Mouse (Mus musculus) natural killer cell, adult 2 months (primary cell): ENCODE measurements around the gene Tmem8.
A peak's percentile ranks its signal among the peaks of the same experiment; 100 is the strongest.

ENCODE experiments used
- DNase-seq, 2 experiments: peaks; one replicate each; pipeline ENCODE4 v3.0.0; 2022; ENCODE audit warnings: low spot score in 2 of 2

Tmem8 gene

DNA sequence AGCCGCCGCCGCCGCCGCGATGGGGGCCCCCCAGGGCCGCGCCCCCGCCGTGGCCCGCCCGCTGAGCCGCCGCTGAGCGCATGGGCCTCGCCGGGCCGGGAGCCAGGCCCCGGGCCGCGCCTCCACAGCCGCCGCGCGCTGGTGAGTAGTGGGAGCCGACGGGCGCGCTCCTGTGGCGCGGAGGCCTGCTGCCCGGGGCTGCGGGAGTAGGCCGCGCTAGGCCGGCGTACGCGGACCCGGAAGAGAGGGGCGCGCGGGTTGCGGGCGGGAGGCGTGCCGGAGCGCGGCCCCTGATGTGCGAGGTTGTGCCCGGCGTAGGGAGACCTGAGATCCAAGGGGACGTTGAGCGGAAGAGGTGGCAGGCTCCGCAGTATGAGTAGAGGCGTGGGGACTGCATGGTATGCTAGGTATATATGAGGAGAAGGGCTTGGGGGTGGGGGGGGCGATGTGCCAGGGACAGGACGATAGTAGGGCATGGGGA is 25.8 kb downstream of the Tmem8 start:
- no peak for DNase-seq

GRCm38 (mm10) chr17:26142796-26143195 is 29.7 kb downstream of the Tmem8 start:
- DNase-seq: no peak

DNA sequence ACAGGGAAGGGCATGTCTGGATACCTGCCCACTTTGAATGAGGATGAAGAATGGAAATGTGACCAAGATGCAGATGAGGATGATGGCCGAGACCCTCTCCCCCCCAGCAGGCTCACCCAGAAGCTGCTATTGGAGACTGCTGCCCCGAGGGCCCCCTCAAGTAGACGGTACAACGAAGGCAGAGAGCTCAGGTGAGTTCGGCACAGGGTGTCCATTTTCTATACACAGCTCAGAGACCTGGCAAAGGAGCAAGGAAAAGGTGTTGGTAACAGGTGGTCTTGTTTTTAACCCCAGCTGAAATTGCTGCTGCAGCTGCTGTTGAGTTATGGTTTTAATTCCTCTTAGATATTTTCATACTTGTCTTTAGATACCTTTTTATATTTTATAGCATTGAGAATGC is 30.3 kb downstream of the Tmem8 start:
- no peak for DNase-seq

DNA sequence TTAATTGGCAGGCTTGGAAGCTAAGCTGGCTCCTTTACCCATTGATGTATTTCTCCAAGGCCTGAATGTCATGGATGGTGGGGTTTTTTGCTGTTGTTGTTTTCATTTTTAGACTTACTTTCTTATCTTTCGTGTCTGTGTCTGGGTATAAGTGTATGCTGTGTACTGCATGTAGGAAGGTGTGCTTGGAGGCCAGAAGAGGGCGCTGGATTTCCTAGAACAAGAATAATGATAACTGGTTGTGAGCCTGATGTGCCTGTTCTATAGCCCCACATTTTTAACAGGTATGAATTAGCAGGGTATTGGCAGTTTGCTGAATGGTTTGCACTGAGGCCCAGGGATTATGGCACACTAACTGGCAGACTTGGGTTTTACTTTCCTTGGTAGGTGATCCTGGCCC is 36.0 kb downstream of the Tmem8 start:
- DNase-seq: no peak

DNA sequence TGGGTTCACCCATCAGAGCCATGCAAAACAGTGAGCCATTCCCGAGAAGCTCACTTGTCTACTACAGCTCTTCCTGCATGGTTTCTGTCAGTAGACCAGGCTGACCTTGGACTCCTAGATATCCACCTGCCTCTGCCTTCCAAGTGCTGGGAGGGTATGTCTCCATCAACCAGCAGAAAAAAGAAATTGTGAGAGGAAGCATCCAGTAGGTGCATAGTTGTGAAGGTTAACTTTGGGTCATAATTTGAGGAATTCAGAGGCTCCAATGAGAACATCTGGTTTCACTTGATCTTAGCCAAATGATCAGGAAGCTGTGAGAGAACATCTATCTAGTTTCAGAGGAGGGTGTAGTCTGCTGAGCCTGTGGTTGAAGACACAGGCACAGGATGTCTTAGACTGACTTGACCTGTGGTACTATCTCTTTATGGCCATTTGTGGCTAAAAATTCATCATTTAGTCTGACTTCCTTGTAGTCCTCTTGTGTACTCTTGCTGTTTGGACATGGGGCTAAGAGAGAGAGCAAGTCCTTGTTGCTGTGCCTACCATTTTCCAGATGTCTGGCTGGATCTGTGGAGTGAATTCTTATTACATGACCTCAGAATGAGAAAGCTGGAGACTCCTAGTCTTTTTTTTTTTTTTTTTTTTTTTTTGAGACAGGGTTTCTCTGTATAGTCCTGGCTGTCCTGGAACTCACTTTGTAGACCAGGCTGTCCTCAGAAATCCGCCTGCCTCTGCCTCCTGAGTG is 39.0 kb downstream of the Tmem8 start:
- no peak for DNase-seq

GRCm38 (mm10) chr17:26162736-26163135 is 49.6 kb downstream of the Tmem8 start:
- no peak for DNase-seq

- peak; percentile 54 to 70 for DNase-seq
Measured at GRCm38 (mm10) chr17:26168039-26168438, 54.9 kb downstream of the Tmem8 start.
